Mouse (Mus musculus) hindbrain, embryonic 11.5 days (tissue): ENCODE measurements around the gene Nr2c2ap. TPM values are rescaled to one million over a fixed set of nuclear protein-coding genes. Genes with fewer than 3 reads are reported as not detected.

Source experiments
- ATAC-seq: fragments of 200-750 bp; cut with Nextera tagmentation; 2 replicates; pipeline ENCODE4 v1.8.0; 2017; ENCODE audit warnings: mild to moderate bottlenecking, moderate TSS enrichment, moderate library complexity; ENCODE audit not compliant: low FRiP score
- DNase-seq: peaks from one replicate; pipeline ENCODE4 v3.0.0-alpha.2; 2015; ENCODE audit warnings: low spot score
- H3K27ac ChIP-seq: fragments of 300-500 bp; sonication (generic); 2 replicates; pipeline ENCODE4 v1.5.1; 2014; ENCODE audit warnings: mild to moderate bottlenecking, low read depth, low read length
- H3K27me3 ChIP-seq: fragments of 300-500 bp; sonication (generic); 2 replicates; pipeline ENCODE4 v1.6.1; 2014; ENCODE audit warnings: mild to moderate bottlenecking, low read length, moderate library complexity, mixed read lengths; ENCODE audit not compliant: control insufficient read depth, insufficient read depth
- H3K36me3 ChIP-seq: fragments of 300-500 bp; sonication (generic); 2 replicates; pipeline ENCODE4 v1.6.1; 2014; ENCODE audit warnings: mild to moderate bottlenecking, low read length, moderate library complexity, mixed read lengths; ENCODE audit not compliant: control insufficient read depth, insufficient read depth
- H3K4me1 ChIP-seq: fragments of 300-500 bp; sonication (generic); replicated peaks from 2 replicates; pipeline ENCODE4 v1.6.1; 2014; ENCODE audit warnings: low read length, mixed read lengths; ENCODE audit not compliant: control insufficient read depth, insufficient read depth
- H3K4me2 ChIP-seq: fragments of 300-500 bp; sonication (generic); replicated peaks from 2 replicates; pipeline ENCODE4 v1.6.1; 2014; ENCODE audit warnings: mild to moderate bottlenecking, low read depth, low read length
- H3K4me3 ChIP-seq: fragments of 300-500 bp; sonication (generic); 2 replicates; pipeline ENCODE4 v1.5.1; 2014; ENCODE audit warnings: low read depth, low read length
- H3K9ac ChIP-seq: fragments of 300-500 bp; sonication (generic); 2 replicates; pipeline ENCODE4 v1.6.1; 2014; ENCODE audit warnings: low read depth, low read length
- H3K9me3 ChIP-seq: fragments of 300-500 bp; sonication (generic); 2 replicates; pipeline ENCODE4 v1.6.1; 2016; ENCODE audit warnings: low read length; ENCODE audit not compliant: control insufficient read depth
- WGBS: fragments of 180-500 bp; shearing (Covaris S2); extraction: QIAGEN DNeasy Blood & Tissue Kit; methylation state at CpG from one replicate; pipeline ENCODE4 v1.1.7; 2014; 5-methylcytosine and 5-hydroxymethylcytosine counted together
- polyA plus RNA-seq: library from polyadenylated mRNA; unstranded; fragments of >200 nt; fragmentation: Nextera tagmentation; extraction: Ambion mirVana; gene quantifications from 2 replicates; pipeline ENCODE4 v1.2.1, GENCODE M21; 2014

Nr2c2ap gene
- polyA plus RNA-seq, 1 experiment from 2014 or later = 19.2 TPM

DNA sequence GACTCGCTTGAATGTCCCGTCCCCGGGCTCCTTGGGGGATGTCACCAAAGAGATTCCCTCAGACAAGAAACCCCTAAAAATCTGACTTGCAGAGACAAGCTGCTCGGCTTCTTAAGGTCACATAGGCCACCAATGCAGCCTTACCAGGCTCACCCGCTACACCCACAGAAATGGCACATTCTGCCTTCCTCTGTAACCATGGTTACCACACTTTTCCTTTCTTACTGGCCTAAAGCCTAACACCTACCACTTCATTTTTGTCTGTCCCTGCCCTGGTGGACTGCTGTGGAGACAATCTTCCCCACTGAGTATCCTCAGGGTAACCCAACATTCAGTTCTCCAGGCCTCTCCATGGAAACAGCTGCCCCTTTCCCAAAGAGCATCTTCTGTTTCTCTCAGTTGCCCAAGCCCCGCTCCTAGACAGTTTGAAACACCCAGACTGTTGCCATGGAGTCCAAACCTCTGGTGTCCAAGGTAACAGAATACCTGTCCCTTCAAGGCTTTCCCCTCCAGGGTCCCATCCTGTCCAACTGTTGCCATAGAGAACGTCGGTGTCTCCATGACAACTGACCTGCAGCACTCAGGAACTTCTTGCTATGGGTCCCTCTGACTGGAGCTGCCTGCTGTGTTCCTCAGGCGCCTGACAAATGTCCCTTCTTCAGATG, 41.7 kb upstream of the Nr2c2ap start:
- Histone ChIP-seq H3K36me3 (no peaks in the 10 kb centered on the region), H3K27ac (no peak overlapping the region), H3K9me3 (no peaks in the 10 kb centered on the region), H3K4me1 (peaks cover 10% of the 10 kb centered on the region; the same call in 1 of the 2 replicates), H3K9ac (no peak overlapping the region), H3K27me3 (peaks cover 52% of the 10 kb centered on the region), H3K4me3 (no peak overlapping the region), H3K4me2 (no peak overlapping the region)
- DNase-seq = peak; percentile 59
- 46% methylated on average over 9 of the region's 9 CpGs for WGBS
- ATAC-seq = peak; percentile 26; the same call in 1 of the 2 replicates

- no peaks in the 10 kb centered on the region; the same call in 1 of the 2 replicates for H3K9me3 ChIP-seq
- 72% methylated on average over 8 of the region's 8 CpGs for WGBS
- peaks cover 19% of the 10 kb centered on the region for H3K27me3 ChIP-seq
- no peak overlapping the region for H3K4me2 ChIP-seq
- H3K4me1 ChIP-seq = 0 out of 2 replicates have a peak, but pooled peaks cover 8% of the 10 kb centered on the region
- H3K4me3 ChIP-seq = no peak overlapping the region
- no peak for ATAC-seq
- DNase-seq = no peak
- no peak overlapping the region for H3K9ac ChIP-seq
- peaks cover 10% of the 10 kb centered on the region for H3K36me3 ChIP-seq
- H3K27ac ChIP-seq = no peak overlapping the region
Observed at GRCm38 (mm10) chr8:70092786-70093185, 38.3 kb upstream of the Nr2c2ap start.

GRCm38 (mm10) chr8:70099276-70099675, 31.9 kb upstream of the Nr2c2ap start:
- Histone ChIP-seq H3K36me3 (peaks cover 21% of the 10 kb centered on the region), H3K27ac (no peak overlapping the region), H3K27me3 (no peaks in the 10 kb centered on the region), H3K9me3 (no peaks in the 10 kb centered on the region; the same call in 1 of the 2 replicates), H3K4me1 (no peaks in the 10 kb centered on the region), H3K4me2 (no peak overlapping the region), H3K9ac (no peak overlapping the region), H3K4me3 (no peak overlapping the region)
- DNase-seq (no peak), ATAC-seq (no peak)
- WGBS = 82% methylated on average over 8 of the region's 8 CpGs

GRCm38 (mm10) chr8:70100241-70100640, 30.9 kb upstream of the Nr2c2ap start:
- 91% methylated on average over 8 of the region's 8 CpGs for WGBS
- no peak for ATAC-seq
- no peak overlapping the region for H3K4me3 ChIP-seq
- H3K4me1 ChIP-seq = no peaks in the 10 kb centered on the region
- no peak overlapping the region for H3K9ac ChIP-seq
- peaks cover 18% of the 10 kb centered on the region for H3K36me3 ChIP-seq
- no peaks in the 10 kb centered on the region; the same call in 1 of the 2 replicates for H3K9me3 ChIP-seq
- no peak overlapping the region for H3K27ac ChIP-seq
- DNase-seq = no peak
- no peaks in the 10 kb centered on the region for H3K27me3 ChIP-seq
- H3K4me2 ChIP-seq = no peak overlapping the region

DNA sequence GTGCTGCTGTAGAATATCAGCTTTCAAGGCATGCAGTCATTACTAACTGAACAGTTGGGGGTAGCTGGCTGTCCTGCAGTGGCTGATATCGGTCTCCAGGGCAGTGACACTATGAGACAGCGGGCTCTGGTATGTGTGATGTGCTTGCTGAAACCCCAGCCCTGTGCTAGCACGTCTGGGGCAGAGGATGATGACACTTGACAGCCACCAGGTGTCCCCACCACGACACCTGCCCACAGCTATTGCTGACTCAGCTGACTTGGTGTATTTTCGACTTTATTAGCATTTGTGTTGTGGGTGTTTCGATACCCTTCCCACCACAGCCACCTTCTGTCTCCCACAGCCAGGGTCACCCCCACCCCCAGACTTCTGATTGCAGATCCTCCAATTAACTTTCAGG, 26.6 kb upstream of the Nr2c2ap start:
- H3K4me1 ChIP-seq = no peaks in the 10 kb centered on the region
- H3K27ac ChIP-seq = no peak overlapping the region
- no peak overlapping the region for H3K9ac ChIP-seq
- H3K4me3 ChIP-seq = no peak overlapping the region
- H3K4me2 ChIP-seq = no peak overlapping the region
- 0 out of 2 replicates have a peak, but pooled peaks cover 1% of the 10 kb centered on the region for H3K27me3 ChIP-seq
- peaks cover 7% of the 10 kb centered on the region; the same call in 1 of the 2 replicates for H3K36me3 ChIP-seq
- ATAC-seq (peak; percentile 52; the same call in 1 of the 2 replicates), DNase-seq (peak; percentile 31)
- H3K9me3 ChIP-seq = no peaks in the 10 kb centered on the region
- WGBS = 19% methylated on average over 6 of the region's 6 CpGs

DNA sequence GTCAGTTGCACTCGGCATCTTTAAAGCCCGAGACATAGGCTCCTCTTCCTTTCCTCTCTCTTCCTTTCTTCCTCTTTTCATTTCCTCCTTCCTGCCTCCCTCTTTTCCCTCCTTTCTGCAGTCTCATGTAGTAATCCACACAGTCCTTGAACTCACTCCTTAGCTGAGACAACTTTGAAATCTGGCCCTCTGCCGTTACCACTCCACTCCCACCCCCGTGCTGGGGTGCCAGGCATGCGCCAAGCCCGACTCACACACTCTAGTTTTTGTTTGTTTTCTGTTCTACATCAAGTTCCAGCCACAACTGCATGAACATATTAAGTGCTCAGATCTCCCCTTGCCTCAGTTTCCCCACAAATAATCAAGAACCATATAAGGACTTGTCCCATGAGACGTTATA, 26.2 kb upstream of the Nr2c2ap start:
- Histone ChIP-seq H3K4me1 (no peaks in the 10 kb centered on the region), H3K27ac (no peak overlapping the region), H3K9ac (no peak overlapping the region), H3K9me3 (no peaks in the 10 kb centered on the region), H3K4me2 (no peak overlapping the region), H3K27me3 (0 out of 2 replicates have a peak, but pooled peaks cover 2% of the 10 kb centered on the region), H3K4me3 (no peak overlapping the region), H3K36me3 (peaks cover 7% of the 10 kb centered on the region; the same call in 1 of the 2 replicates)
- ATAC-seq (no peak), DNase-seq (no peak)
- 83% methylated on average over 7 of the region's 7 CpGs for WGBS

DNA sequence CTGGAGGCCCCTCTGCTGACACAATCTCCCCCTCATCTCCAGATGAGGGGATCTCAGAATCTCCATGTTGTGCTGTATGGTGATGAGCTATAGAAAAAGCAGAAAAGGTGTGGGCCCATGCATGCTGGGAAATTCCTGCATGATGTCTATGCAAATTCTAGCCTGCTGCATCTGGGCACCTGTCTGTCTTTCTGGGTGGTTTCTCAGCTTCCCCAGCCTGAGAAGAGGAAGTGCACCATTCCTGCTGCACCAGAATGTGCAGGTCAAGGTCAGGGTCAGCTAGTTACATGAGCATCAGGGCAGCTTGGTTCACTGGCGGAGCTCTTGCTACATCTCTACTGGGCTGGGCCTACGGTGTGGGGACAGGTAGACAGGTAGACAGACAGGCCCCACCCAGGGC, 20.7 kb upstream of the Nr2c2ap start:
- Histone ChIP-seq H3K36me3 (peaks cover 13% of the 10 kb centered on the region), H3K9ac (no peak overlapping the region), H3K27ac (no peak overlapping the region), H3K4me1 (no peaks in the 10 kb centered on the region; the same call in none of the 2 replicates), H3K4me3 (no peak overlapping the region), H3K27me3 (peaks cover 38% of the 10 kb centered on the region), H3K9me3 (no peaks in the 10 kb centered on the region; the same call in 1 of the 2 replicates), H3K4me2 (no peak overlapping the region)
- WGBS = 87% methylated on average over 2 of the region's 2 CpGs
- DNase-seq (no peak), ATAC-seq (no peak)

GRCm38 (mm10) chr8:70111192-70111795, 19.8 kb upstream of the Nr2c2ap start:
- Histone ChIP-seq H3K36me3 (peaks cover 13% of the 10 kb centered on the region), H3K27me3 (peaks cover 45% of the 10 kb centered on the region), H3K4me3 (no peak overlapping the region), H3K4me2 (no peak overlapping the region), H3K4me1 (no peaks in the 10 kb centered on the region; the same call in none of the 2 replicates), H3K27ac (no peak overlapping the region), H3K9ac (no peak overlapping the region), H3K9me3 (no peaks in the 10 kb centered on the region; the same call in 1 of the 2 replicates)
- no peak for DNase-seq
- WGBS = 55% methylated on average over 23 of the region's 23 CpGs
- no peak for ATAC-seq
